Mouse (Mus musculus) CH12.LX (cell line): ENCODE data around the gene Tmem128.

Source experiments
- BHLHE40 ChIP-seq: IDR thresholded peaks from 2 replicates; pipeline ENCODE4 v1.6.1; 2011; ENCODE audit warnings: mild to moderate bottlenecking, low read depth, low read length, improper control_type of control experiment
- CHD2 ChIP-seq: IDR thresholded peaks from 2 replicates; pipeline ENCODE4 v1.6.1; 2011; ENCODE audit warnings: low read length, improper control_type of control experiment
- CTCF ChIP-seq, 2 experiments: IDR thresholded peaks in 1 of 2; conservative IDR thresholded peaks in 1 of 2; 2 replicates each; pipeline ENCODE4 v1.5.1; 2011 to 2012; ENCODE audit warnings: low read depth in 2 of 2, low read length in 2 of 2, improper control_type of control experiment in 1 of 2, inconsistent platforms in 1 of 2, mild to moderate bottlenecking in 1 of 2, moderate library complexity in 1 of 2
- MAX ChIP-seq: IDR thresholded peaks from 2 replicates; pipeline ENCODE4 v1.6.1; 2011; ENCODE audit warnings: low read length, improper control_type of control experiment
- MAZ ChIP-seq: IDR thresholded peaks from 2 replicates; pipeline ENCODE4 v1.6.1; 2012; ENCODE audit warnings: low read depth, mild to moderate bottlenecking, inconsistent platforms, low read length, improper control_type of control experiment, moderate library complexity
- MEF2A ChIP-seq: IDR thresholded peaks from 2 replicates; pipeline ENCODE4 v1.6.1; 2014; ENCODE audit warnings: low read depth, mild to moderate bottlenecking, inconsistent platforms, low read length, improper control_type of control experiment, borderline replicate concordance
- MXI1 ChIP-seq: IDR thresholded peaks from 2 replicates; pipeline ENCODE4 v1.6.1; 2011; ENCODE audit warnings: mild to moderate bottlenecking, low read depth, low read length, improper control_type of control experiment
- NELFE ChIP-seq: IDR thresholded peaks from 2 replicates; pipeline ENCODE4 v1.6.1; 2011; ENCODE audit warnings: low read depth, low read length, improper control_type of control experiment
- POLR2A ChIP-seq: IDR thresholded peaks from 2 replicates; pipeline ENCODE4 v1.6.1; 2011; ENCODE audit warnings: low read depth, mild to moderate bottlenecking, improper control_type of control experiment, low read length
- RAD21 ChIP-seq: IDR thresholded peaks from 2 replicates; pipeline ENCODE4 v1.6.1; 2011; ENCODE audit warnings: low read depth, mild to moderate bottlenecking, low read length, improper control_type of control experiment, moderate library complexity
- SIN3A ChIP-seq: IDR thresholded peaks from 2 replicates; pipeline ENCODE4 v1.6.1; 2012; ENCODE audit warnings: low read length, improper control_type of control experiment, inconsistent platforms
- TBP ChIP-seq: conservative IDR thresholded peaks from 2 replicates; pipeline ENCODE4 v1.6.1; 2011; ENCODE audit warnings: low read depth, low read length, improper control_type of control experiment

- TF ChIP-seq SIN3A (no peak), CTCF (conservative IDR thresholded peaks at IDR 0.05 in 1 of 2, IDR thresholded peaks at IDR 0.05 in 1 of 2; ENCODE audit: low read depth in 2 of 2, low read length in 2 of 2) (no peak), MAX (no peak), POLR2A (no peak), NELFE (no peak), RAD21 (no peak), MAZ (no peak), MXI1 (no peak), CHD2 (no peak), MEF2A (no peak), TBP (no peak), BHLHE40 (no peak)
These were observed 13.8 kb downstream of the Tmem128 start for GRCm38 (mm10) chr5:38273831-38274230.
